ENCODE assay signal across 9 mouse cellular contexts in genomic region chr1:121478284-121478980, GRCm38 (mm10). TPM values are rescaled to one million over a fixed set of nuclear protein-coding genes. Genes with fewer than 3 reads are reported as not detected.
A peak's percentile ranks its signal among the peaks of the same experiment; 100 is the strongest.
DNase-seq lines count a peak whose midpoint lies in the region; ATAC-seq and TF ChIP-seq lines count a peak whose summit lies in the region.
"Had no signal": no experiment of that assay in that cellular context is flagged by ENCODE, and none has a peak within 500 bp of the region (broad histone marks: within the 10 kb centered on the region; RNA-seq: fewer than 3 reads in every experiment).

No protein-coding gene starts in this region.

- H3K4me3 ChIP-seq in embryonic facial prominence, embryonic 12.5 days: no peak overlapping the region
- H3K4me3 ChIP-seq in embryonic facial prominence, embryonic 10.5 days: no peak overlapping the region
- H3K4me3 ChIP-seq in bone marrow, adult 2 months (replicated peaks; ENCODE audit: control insufficient read depth, low read depth, low read length): no peak overlapping the region

- no peaks in the 10 kb centered on the region for H3K4me1 ChIP-seq in embryonic facial prominence, embryonic 12.5 days
- no peaks in the 10 kb centered on the region for H3K4me1 ChIP-seq in embryonic facial prominence, embryonic 10.5 days
- peaks cover 3% of the 10 kb centered on the region; the same call in 1 of the 2 replicates for H3K4me1 ChIP-seq in bone marrow, adult 2 months (ENCODE audit: control insufficient read depth, insufficient read depth, low read length)

- ATAC-seq in embryonic facial prominence, embryonic 12.5 days (ENCODE audit: insufficient number of reproducible peaks, insufficient read depth, low FRiP score, low TSS enrichment): 0 out of 2 replicates have a peak, but pooled peaks have one; percentile 4

- intact Hi-C loops in heart, postnatal 36 days (cut with DNase I): no loop called here

- no peaks in the 10 kb centered on the region for H3K27me3 ChIP-seq in embryonic facial prominence, embryonic 12.5 days
- H3K27me3 ChIP-seq in embryonic facial prominence, embryonic 10.5 days (replicated peaks; ENCODE audit: low read depth, poor library complexity, severe bottlenecking): no peaks in the 10 kb centered on the region

- no peak overlapping the region for H3K27ac ChIP-seq in embryonic facial prominence, embryonic 12.5 days
- H3K27ac ChIP-seq in embryonic facial prominence, embryonic 10.5 days (replicated peaks): no peak overlapping the region
- peak overlapping the region; percentile 45 for H3K27ac ChIP-seq in bone marrow, adult 2 months (ENCODE audit: control insufficient read depth, insufficient read depth, low read depth, low read length, poor library complexity)
- H3K27ac ChIP-seq: kidney, postnatal 0 days had no signal

- peaks cover 61% of the 10 kb centered on the region for H3K36me3 ChIP-seq in embryonic facial prominence, embryonic 12.5 days
- H3K36me3 ChIP-seq in embryonic facial prominence, embryonic 10.5 days (replicated peaks): peaks cover 64% of the 10 kb centered on the region

- no peak overlapping the region for H3K4me2 ChIP-seq in embryonic facial prominence, embryonic 12.5 days (replicated peaks)

- H3K9ac ChIP-seq in embryonic facial prominence, embryonic 12.5 days: no peak overlapping the region

- peak; percentile 33; the same call in 1 of the 2 replicates for TF ChIP-seq POLR2A in bone marrow, adult 2 months (IDR thresholded peaks at IDR 0.05; ENCODE audit: borderline replicate concordance, control insufficient read depth, low read depth, low read length)

- 84% methylated on average over 12 of the region's 12 CpGs for WGBS in embryonic facial prominence, embryonic 12.5 days
- WGBS in embryonic facial prominence, embryonic 10.5 days: 89% methylated on average over 12 of the region's 12 CpGs
- WGBS in bone marrow, adult 2 months: 18% methylated on average over 12 of the region's 12 CpGs

- DNase-seq in embryonic facial prominence, embryonic 10.5 days (ENCODE audit: low spot score): no peak
- peak; percentile 63 to 70 for DNase-seq in layer of hippocampus, postnatal 10 days (ENCODE audit: low spot score in 2 of 2)
- peak; percentile 37 to 57 for DNase-seq in right cerebral cortex, adult 2 months (ENCODE audit: low spot score in 2 of 2)
- DNase-seq in adrenal gland, adult 18-20 months (ENCODE audit: low spot score in 2 of 2): no peak
- DNase-seq in heart, postnatal 36 days: no peak
- DNase-seq in ovary, postnatal 10 days (ENCODE audit: low spot score): no peak

- H3K9me3 ChIP-seq in embryonic facial prominence, embryonic 12.5 days: no peaks in the 10 kb centered on the region
- no peaks in the 10 kb centered on the region for H3K9me3 ChIP-seq in embryonic facial prominence, embryonic 10.5 days

- no peak for TF ChIP-seq CTCF in bone marrow, adult 2 months (IDR thresholded peaks at IDR 0.05; ENCODE audit: control insufficient read depth, insufficient read depth, low read length)

RNA-seq across cellular contexts. Expression of gene Ccdc93, which starts 47.6 kb away (rescaled TPM):
- 16.3 and 17.3 TPM in 2 replicates for polyA plus RNA-seq in embryonic facial prominence, embryonic 12.5 days (2016; fragmentation: Nextera tagmentation; extraction: Ambion mirVana)
- polyA plus RNA-seq in embryonic facial prominence, embryonic 10.5 days (2016; fragmentation: Nextera tagmentation; extraction: Ambion mirVana): 11.2 and 12.7 TPM in 2 replicates
- 3.5 and 4.7 TPM in 2 replicates for polyA plus RNA-seq in bone marrow, adult 2 months (2011; ENCODE audit: insufficient read depth, insufficient read length, low replicate concordance, missing spikeins)
- 10 to 100 TPM; 35.4 to 37.3 TPM for total RNA-seq in layer of hippocampus, postnatal 10 days (2021)
- 10 to 100 TPM; 22.9 to 23.5 TPM for total RNA-seq in adrenal gland, adult 18-20 months (2021)
- total RNA-seq in heart, postnatal 36 days (2021): 10 to 100 TPM; 12.4 to 14.5 TPM

RNA-seq across cellular contexts. Expression of gene Htr5b, which starts 49.8 kb away (rescaled TPM):
- 0.27 and 0.35 TPM in 2 replicates for polyA plus RNA-seq in embryonic facial prominence, embryonic 12.5 days (2016; fragmentation: Nextera tagmentation; extraction: Ambion mirVana)
- 0.15 and 0.31 TPM in 2 replicates for polyA plus RNA-seq in embryonic facial prominence, embryonic 10.5 days (2016; fragmentation: Nextera tagmentation; extraction: Ambion mirVana)
- not detected in 2 replicates for polyA plus RNA-seq in bone marrow, adult 2 months (2011; ENCODE audit: insufficient read depth, insufficient read length, low replicate concordance, missing spikeins)
- total RNA-seq in layer of hippocampus, postnatal 10 days (2021): 1 to 10 TPM; 7.3 to 8.1 TPM
- total RNA-seq in adrenal gland, adult 18-20 months (2021): not detected
- not detected for total RNA-seq in heart, postnatal 36 days (2021)

Comparison
In these comparisons a context has a peak if more than half of its experiments do, and no peak if none do; other contexts are left out.
1. DNase-seq: peak in layer of hippocampus, postnatal 10 days (2 of 2) and right cerebral cortex, adult 2 months (2 of 2); none in embryonic facial prominence, embryonic 10.5 days (single experiment), adrenal gland, adult 18-20 months (0 of 2), heart, postnatal 36 days (0 of 2) and ovary, postnatal 10 days (single experiment).
2. RNA of gene Htr5b, which starts 49.8 kb away (total RNA-seq): 7.3 to 8.1 TPM in layer of hippocampus, postnatal 10 days; not detected in adrenal gland, adult 18-20 months and not detected in heart, postnatal 36 days; every median in the first group is over 4 times any median in the second.